Mouse (Mus musculus): ENCODE results near the gene Atg4c. TPM values are rescaled to one million over a fixed set of nuclear protein-coding genes. Genes with fewer than 3 reads are reported as not detected.

Gene Atg4c
- total RNA-seq (2023): 1 to 10 TPM; 1.0 to 1.2 TPM

DNA sequence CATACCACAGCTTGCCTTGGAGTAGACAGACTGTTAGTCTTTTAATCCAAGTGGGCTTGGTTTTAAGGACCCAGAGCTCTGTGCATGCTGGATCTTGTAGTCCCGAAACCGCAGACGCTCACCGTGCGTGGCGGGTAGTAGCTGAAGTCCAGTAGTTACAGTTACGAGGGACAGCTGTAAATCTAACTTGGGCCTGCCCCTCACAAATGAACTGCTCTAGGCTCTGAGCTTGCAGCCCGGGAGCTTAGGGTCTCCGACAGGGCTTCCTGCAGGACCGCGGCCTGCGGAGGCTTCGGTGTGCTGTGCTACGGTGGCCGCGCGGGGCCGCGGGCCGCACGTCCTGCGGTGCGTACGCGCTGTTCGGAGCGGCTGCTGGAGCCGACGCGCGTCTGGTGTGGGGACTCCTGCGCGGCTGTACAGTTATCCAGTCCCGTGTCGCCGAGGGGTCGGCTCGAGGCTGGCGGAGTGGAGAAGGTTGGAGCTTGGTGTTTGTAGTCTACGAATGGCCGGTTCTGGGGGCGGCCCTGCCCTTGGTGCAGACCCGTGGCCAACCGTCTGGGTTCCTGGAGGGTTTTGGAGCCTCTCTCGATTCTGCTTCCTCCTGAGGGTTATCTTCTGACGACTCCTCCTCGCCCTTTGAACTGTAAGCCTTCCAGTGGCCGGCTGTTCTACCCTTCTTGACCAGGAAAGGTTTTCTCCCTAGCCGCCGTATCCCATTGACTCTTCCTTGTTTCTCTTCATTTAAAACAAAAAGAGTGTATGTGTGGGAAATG is at the start of gene Atg4c:
TSS of gene Atg4c (plus strand) at position 125 of the 773 bp plus-strand sequence.

Other genes with a start within 250 kb of the Atg4c start
- gene Angptl3, start 163.0 kb upstream of the Atg4c start, total RNA-seq (2023): not detected
- gene Dock7, start 73.0 kb upstream of the Atg4c start, total RNA-seq (2023): 1 to 10 TPM; 1.1 to 2.0 TPM
- gene Gm12689, start 102.0 kb downstream of the Atg4c start, total RNA-seq (2023): not detected